Mouse (Mus musculus) midbrain, embryonic 12.5 days (tissue): ENCODE data around the gene Defb29. TPM values are rescaled to one million over a fixed set of nuclear protein-coding genes. Genes with fewer than 3 reads are reported as not detected.

Experiments used
- ATAC-seq: fragments of 200-750 bp; cut with Nextera tagmentation; 2 replicates; pipeline ENCODE4 v1.8.0; 2017; ENCODE audit warnings: low read depth, moderate TSS enrichment, moderate library complexity; ENCODE audit not compliant: low FRiP score
- H3K27ac ChIP-seq: fragments of 300-500 bp; sonication (generic); replicated peaks from 2 replicates; pipeline ENCODE4 v1.5.1; 2016; ENCODE audit warnings: mild to moderate bottlenecking
- H3K27me3 ChIP-seq: fragments of 300-500 bp; sonication (generic); 2 replicates; pipeline ENCODE4 v1.6.1; 2016; ENCODE audit warnings: mild to moderate bottlenecking
- H3K36me3 ChIP-seq: fragments of 300-500 bp; sonication (generic); 2 replicates; pipeline ENCODE4 v1.6.1; 2016
- H3K4me1 ChIP-seq: fragments of 300-500 bp; sonication (generic); 2 replicates; pipeline ENCODE4 v1.6.1; 2016
- H3K4me2 ChIP-seq: fragments of 300-500 bp; sonication (generic); replicated peaks from 2 replicates; pipeline ENCODE4 v1.6.1; 2016; ENCODE audit warnings: mild to moderate bottlenecking, moderate library complexity
- H3K4me3 ChIP-seq: fragments of 300-500 bp; sonication (generic); 2 replicates; pipeline ENCODE4 v1.5.1; 2016; ENCODE audit warnings: mild to moderate bottlenecking
- H3K9ac ChIP-seq: fragments of 300-500 bp; sonication (generic); replicated peaks from 2 replicates; pipeline ENCODE4 v1.6.1; 2016; ENCODE audit warnings: mild to moderate bottlenecking, moderate library complexity
- H3K9me3 ChIP-seq: fragments of 300-500 bp; sonication (generic); 2 replicates; pipeline ENCODE4 v1.6.1; 2016; ENCODE audit warnings: mild to moderate bottlenecking
- WGBS: fragments of 180-500 bp; shearing (Covaris S2); methylation state at CpG from one replicate; pipeline ENCODE4 v1.1.7; 2016; 5-methylcytosine and 5-hydroxymethylcytosine counted together
- polyA plus RNA-seq: library from polyadenylated mRNA; unstranded; fragments of >200 nt; fragmentation: Nextera tagmentation; extraction: Ambion mirVana; gene quantifications from 2 replicates; pipeline ENCODE4 v1.2.1, GENCODE M21; 2016

Gene Defb29
- polyA plus RNA-seq, 1 experiment from 2014 or later, result not detected

GRCm38 (mm10) chr2:152498020-152498419 lies 41.9 kb downstream of the Defb29 start:
- no peak for ATAC-seq
- no peak overlapping the region for H3K4me3 ChIP-seq
- WGBS, result 82% methylated on average over 6 of the region's 6 CpGs
- no peaks in the 10 kb centered on the region for H3K4me1 ChIP-seq
- no peak overlapping the region for H3K9ac ChIP-seq
- no peak overlapping the region for H3K4me2 ChIP-seq
- no peaks in the 10 kb centered on the region for H3K9me3 ChIP-seq
- no peaks in the 10 kb centered on the region for H3K27me3 ChIP-seq
- H3K36me3 ChIP-seq, result no peaks in the 10 kb centered on the region
- H3K27ac ChIP-seq, result no peak overlapping the region

GRCm38 (mm10) chr2:152493151-152493550 lies 46.7 kb downstream of the Defb29 start:
- no peak overlapping the region for H3K9ac ChIP-seq
- no peak overlapping the region for H3K4me2 ChIP-seq
- H3K4me1 ChIP-seq, result no peaks in the 10 kb centered on the region
- no peaks in the 10 kb centered on the region for H3K9me3 ChIP-seq
- WGBS, result 72% methylated on average over 6 of the region's 6 CpGs
- H3K36me3 ChIP-seq, result no peaks in the 10 kb centered on the region
- H3K27me3 ChIP-seq, result no peaks in the 10 kb centered on the region
- ATAC-seq, result no peak
- no peak overlapping the region for H3K27ac ChIP-seq
- H3K4me3 ChIP-seq, result no peak overlapping the region

- no peak within 1 kb of the TSS for H3K4me2 ChIP-seq
- no peaks in the 10 kb centered on the region for H3K4me1 ChIP-seq
- H3K9ac ChIP-seq, result no peak within 1 kb of the TSS
- ATAC-seq, result no peak
- no peaks in the 10 kb centered on the region for H3K9me3 ChIP-seq
- H3K27me3 ChIP-seq, result no peaks in the 10 kb centered on the region
- no peaks in the 10 kb centered on the region for H3K36me3 ChIP-seq
- no peak within 1 kb of the TSS for H3K27ac ChIP-seq
- H3K4me3 ChIP-seq, result no peak within 1 kb of the TSS
Observed at GRCm38 (mm10) chr2:152490038-152490437, 49.9 kb downstream of the Defb29 start, which contains the start of gene Defb22. Gene Defb22, minus strand, starts transcription at chr2:152490138.

Other genes starting within 250 kb of the Defb29 start
- gene Tbc1d20, start 246.3 kb downstream of the Defb29 start, polyA plus RNA-seq, result 35.3 and 40.3 TPM in 2 replicates
- 91.4 and 96.6 TPM in 2 replicates for gene Rbck1, start 207.4 kb downstream of the Defb29 start, polyA plus RNA-seq
- 2.1 and 2.5 TPM in 2 replicates for gene Trib3, start 196.1 kb downstream of the Defb29 start, polyA plus RNA-seq
- 12.5 and 16.1 TPM in 2 replicates for gene Nrsn2, start 163.5 kb downstream of the Defb29 start, polyA plus RNA-seq
- gene Sox12, start 142.0 kb downstream of the Defb29 start, polyA plus RNA-seq, result 15.6 and 18.7 TPM in 2 replicates
- gene Zcchc3, start 125.1 kb downstream of the Defb29 start, polyA plus RNA-seq, result 51.3 and 53.3 TPM in 2 replicates
- 0.54 and 1.1 TPM in 2 replicates for gene 6820408C15Rik, start 124.5 kb downstream of the Defb29 start, polyA plus RNA-seq
- gene Defb23, start 75.5 kb downstream of the Defb29 start, polyA plus RNA-seq, result not detected in 2 replicates
- gene Defb20, start 63.0 kb downstream of the Defb29 start, polyA plus RNA-seq, result not detected in 2 replicates
- gene Defb22, start 50.0 kb downstream of the Defb29 start, polyA plus RNA-seq, result not detected in 2 replicates
- gene Defb26, start 28.4 kb downstream of the Defb29 start, polyA plus RNA-seq, result not detected in 2 replicates
- gene Defb28, start 21.8 kb downstream of the Defb29 start, polyA plus RNA-seq, result not detected in 2 replicates
- gene Gm17416, start 29.2 kb upstream of the Defb29 start, polyA plus RNA-seq, result not detected in 2 replicates
- not detected in 2 replicates for gene Defb21, start 32.6 kb upstream of the Defb29 start, polyA plus RNA-seq
- gene Defb19, start 40.2 kb upstream of the Defb29 start, polyA plus RNA-seq, result not detected in 2 replicates
- not detected in 2 replicates for gene Defb45, start 59.3 kb upstream of the Defb29 start, polyA plus RNA-seq
- gene Defb36, start 64.2 kb upstream of the Defb29 start, polyA plus RNA-seq, result not detected in 2 replicates
- not detected in 2 replicates for gene Defb25, start 83.0 kb upstream of the Defb29 start, polyA plus RNA-seq
- 0.31 TPM in 1 of 2 replicates, not detected in the other for gene Rem1, start 86.9 kb upstream of the Defb29 start, polyA plus RNA-seq
- gene H13, start 129.4 kb upstream of the Defb29 start, polyA plus RNA-seq, result 142 and 147 TPM in 2 replicates
- gene Mcts2, start 146.9 kb upstream of the Defb29 start, polyA plus RNA-seq, result 38.4 and 39.6 TPM in 2 replicates
- 65.1 and 69.6 TPM in 2 replicates for gene Id1, start 196.2 kb upstream of the Defb29 start, polyA plus RNA-seq
- 3.2 and 3.9 TPM in 2 replicates for gene Cox4i2, start 214.1 kb upstream of the Defb29 start, polyA plus RNA-seq